Mouse (Mus musculus) thymus, postnatal 14 days (tissue): ENCODE results near the gene Zbtb7b.

Experiments
- DNase-seq: peaks from one replicate; pipeline ENCODE4 v3.0.0; 2021

Gene Zbtb7b

GRCm38 (mm10) chr3:89365486-89366414, 28.8 kb downstream of the Zbtb7b start:
- no peak for DNase-seq

DNA sequence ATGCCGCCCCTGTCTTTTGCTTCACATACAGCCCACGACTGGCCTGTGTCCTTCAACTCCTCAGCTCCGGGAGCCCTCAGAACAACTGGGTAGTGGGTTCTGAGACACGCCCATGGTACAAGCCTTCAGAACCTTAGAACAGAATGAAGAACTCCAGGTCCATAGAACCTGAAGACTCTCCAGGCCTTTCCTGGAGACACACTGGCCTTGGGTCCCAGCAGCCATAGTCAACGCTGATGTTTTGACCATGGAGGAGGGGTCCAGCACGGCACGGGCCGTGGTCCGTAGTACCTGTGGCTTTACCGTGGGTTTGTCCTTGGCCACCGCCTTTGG, 29.5 kb downstream of the Zbtb7b start, which contains the start of gene Dcst1:
TSS of gene Dcst1 (minus strand) at position 101 of the 333 bp plus-strand sequence.
- DNase-seq, result no peak

DNA sequence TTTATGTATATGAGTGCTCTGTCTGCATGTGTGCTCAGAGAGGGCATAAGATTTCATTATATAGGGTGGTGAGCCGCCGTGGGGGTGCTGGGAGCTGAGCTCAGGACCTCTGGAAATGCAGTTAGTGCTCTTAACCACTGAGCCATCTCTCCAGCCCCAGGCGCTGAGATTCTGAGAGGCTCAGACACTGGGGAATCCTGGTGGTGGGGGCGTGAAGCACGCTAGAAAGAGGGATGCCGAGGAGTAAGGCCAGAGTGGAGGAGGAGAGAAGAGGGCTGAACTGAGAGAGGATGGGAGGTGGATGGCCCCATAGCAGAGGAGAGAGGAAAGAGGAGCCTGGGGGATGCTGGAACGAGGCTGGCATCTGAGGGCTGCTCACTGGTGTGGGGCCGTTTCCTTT, 29.9 kb downstream of the Zbtb7b start:
- no peak for DNase-seq

GRCm38 (mm10) chr3:89361675-89362074, 32.9 kb downstream of the Zbtb7b start, which contains the start of gene Dcst2:
Gene Dcst2 (plus strand): TSS chr3:89361975.
- DNase-seq, result no peak

DNA sequence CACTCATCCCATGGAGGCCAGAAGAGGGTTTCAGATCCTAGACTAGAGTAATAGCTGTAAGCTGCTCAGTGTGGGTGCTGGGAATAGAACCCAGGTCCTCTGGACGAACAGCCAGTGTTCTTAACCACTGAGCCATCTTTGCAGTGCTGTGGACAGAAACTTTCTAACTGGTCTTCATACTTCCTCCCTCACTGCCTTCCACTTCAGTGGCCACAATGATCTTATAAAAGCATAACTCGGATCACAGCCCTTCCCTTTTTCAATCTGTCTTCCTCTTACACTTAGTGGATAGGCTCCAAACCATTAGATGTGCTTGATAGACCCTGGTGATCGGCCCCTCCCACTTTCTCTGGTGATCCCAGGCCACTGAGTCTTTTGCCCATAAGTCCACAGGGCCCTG, 34.3 kb downstream of the Zbtb7b start:
- DNase-seq, result no peak

DNA sequence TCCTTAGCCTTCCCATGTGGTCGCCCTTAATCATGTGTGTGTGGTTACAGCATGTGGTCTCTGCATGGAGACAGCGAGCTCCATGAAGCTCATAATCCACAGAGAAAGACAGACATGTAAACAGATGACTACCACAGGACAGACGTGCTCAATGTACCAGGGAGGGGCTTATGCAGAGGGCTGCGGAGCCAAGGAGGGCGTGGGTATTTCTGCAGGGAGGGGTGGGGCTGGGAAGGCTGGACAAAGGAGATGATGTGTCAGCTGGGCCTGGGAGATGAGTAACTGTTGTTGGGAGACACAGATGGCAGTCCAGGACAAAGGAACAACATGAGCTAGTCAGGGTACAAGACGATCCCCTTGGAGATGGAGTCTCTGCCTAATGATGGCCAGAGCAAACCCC, 34.9 kb downstream of the Zbtb7b start:
- DNase-seq, result no peak

- no peak for DNase-seq
Observed at GRCm38 (mm10) chr3:89356029-89356428, 38.5 kb downstream of the Zbtb7b start.

DNA sequence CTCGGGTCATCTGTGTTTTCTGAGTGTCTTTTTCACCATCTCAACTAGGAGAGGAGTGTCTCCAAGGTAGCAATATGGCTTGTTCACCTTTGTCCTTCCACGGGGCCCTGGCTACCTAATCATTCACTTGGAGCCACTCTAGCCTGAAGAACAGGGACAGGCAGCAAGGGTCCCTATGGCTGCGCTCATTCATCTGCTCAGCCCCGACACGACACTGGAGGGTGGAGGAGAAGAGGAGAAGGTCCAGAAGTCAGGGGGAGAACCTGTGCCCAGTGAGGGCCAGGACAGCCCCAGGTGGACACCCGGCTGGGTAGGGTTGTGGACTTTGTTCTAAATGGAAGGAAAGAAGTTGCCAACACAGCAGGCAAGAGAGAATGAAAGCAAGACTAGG, 39.1 kb downstream of the Zbtb7b start:
- DNase-seq, result no peak

DNA sequence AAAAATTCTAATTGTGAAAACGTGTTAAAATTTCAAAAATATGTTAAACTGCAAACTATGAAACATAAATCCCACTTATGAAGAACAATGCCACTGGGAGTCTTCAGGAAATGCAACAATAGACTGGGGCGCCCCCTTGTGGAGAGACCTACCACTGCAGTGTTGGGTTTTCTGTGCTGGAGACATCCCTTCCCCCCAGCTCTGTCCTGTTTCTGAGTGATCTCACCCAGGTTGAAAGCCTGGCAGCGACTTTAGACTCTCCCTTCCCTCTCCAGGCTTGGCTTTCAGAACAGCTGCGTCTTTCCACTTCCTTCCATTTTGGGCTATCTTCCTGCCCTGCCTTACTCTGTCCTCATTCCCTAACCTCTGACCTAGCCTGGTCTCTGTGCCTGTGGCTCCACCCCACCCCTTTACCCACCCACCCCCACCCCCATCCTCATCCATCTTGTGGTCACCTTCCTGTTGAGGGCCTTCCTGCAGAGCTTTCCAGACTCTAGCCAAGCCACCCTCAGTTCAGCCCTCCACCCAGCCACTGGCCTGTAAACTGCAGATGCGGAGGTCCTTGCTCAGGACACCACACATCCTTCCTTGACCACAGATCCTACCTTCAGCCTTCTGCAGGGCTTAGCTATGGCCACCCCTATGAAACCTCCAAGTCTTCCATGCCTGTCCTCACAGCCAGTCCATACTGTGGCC, 39.6 kb downstream of the Zbtb7b start:
- DNase-seq, result peak; percentile 85

GRCm38 (mm10) chr3:89351271-89351670, 43.3 kb downstream of the Zbtb7b start:
- DNase-seq, result no peak

DNA sequence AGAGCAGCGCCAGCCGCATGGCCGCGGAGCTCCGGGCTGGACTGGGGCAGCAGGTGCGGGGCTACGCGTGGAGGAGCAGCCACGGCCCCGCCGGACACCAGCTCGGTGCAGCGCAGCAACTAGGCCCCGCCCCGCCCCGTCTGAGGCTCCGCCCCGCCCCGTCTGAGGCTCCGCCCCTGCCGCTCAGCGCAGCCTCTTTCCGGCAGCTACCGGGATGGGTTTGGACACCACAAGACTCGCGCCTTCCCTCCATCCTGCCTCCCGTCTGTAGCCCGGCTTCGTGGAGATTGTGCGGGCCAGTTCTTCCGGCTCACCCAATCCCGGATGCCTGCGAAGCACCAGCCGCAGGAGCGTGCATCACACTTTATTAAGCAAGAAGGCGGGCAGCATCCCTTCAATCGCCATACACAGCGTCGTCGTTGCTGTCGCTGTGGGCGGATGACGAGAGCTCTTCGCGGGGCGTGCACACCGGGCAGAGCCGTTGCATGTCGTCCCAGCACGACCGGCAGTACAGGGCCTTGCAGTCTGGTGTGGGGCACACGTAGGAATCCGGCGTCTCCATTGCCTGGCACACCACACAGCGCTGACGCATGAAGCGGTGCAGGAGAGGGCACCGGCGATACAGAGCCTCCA, 44.6 kb downstream of the Zbtb7b start, which contains the start of gene Adam15:
TSS of gene Adam15 (minus strand) at position 128 of the 633 bp plus-strand sequence.
- DNase-seq, result peak; percentile 89

DNA sequence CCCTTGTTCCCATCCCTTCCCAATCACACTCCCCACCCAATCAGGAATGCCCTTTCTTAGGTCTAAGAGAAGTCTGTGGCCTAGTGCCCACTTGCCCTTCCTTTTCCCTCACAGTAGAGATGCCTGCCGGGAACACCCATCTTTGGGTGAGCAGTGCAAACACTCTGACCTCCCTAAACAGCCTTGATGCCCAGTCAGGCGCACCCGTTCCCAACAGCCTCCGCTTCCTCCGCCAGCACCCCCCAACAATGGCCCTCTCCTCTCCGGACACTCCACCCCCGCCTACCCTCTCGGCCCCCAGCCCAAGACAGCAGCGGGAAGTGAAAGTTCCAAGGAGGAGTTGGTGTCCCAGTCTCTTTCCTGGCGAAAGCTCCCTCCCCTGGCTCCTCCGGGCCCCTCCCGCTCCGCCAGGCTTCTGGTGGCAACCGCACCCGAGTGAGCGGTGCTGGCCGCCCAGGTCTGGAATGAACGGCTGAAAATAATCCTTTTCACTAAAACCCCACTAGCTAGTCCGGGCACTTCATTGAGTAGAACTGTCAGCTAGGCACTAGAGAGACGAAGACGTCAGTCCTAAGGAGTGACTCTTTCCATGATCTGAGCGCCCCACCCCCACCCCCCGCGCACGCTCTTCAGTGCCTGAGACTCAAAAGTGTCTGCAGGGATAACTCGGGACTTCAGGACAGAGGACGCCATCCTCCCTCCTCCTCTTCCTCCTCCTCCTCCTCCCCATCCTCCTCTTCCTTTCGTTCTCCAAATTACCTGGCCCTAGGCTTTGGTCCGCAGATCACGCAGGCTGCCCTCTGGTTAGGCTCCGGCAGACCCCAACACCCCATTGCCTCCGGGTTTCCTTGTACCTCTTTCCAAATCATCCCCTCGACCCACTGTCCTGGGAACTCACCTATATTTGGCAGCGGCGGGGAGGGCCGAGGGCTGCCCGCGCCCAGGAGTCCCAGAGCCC, 45.4 kb downstream of the Zbtb7b start:
- DNase-seq, result peak; percentile 14

GRCm38 (mm10) chr3:89347916-89348315, 46.7 kb downstream of the Zbtb7b start:
- DNase-seq, result no peak

DNA sequence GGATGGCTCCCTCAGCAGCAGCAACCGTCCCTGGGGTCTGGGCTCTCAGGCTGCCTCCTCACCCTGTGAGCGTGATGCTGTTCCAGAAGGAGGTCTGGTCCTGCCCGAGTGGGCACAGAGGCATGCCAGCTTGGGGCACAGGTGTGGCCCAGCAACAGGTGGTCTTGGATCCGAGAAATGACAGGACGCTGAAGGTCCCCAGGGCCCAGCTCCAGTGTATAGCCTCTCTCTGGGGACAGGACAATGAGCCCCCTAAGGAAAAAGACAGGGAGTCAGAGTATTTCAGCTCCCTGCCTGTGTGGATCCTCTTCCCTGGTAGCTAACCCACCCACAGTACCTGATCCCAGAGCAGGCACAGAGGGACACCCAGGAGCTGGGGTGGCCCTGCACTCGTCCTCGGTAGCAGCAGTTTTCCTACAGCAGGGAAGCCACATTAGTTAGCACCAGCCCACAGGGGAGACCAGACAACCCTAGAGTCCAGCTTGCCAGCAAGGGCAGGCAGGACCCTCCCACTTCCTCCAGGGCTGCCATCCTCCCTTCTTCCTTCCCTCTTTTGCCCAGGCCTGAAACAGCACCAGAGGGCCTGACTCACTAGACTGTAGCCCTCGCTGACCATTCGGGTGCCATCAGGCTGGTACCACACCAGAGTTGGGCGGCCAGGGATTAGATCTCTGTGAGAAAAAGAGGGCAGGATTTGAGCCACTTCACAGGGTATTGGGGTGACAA, 47.6 kb downstream of the Zbtb7b start:
- no peak for DNase-seq

DNA sequence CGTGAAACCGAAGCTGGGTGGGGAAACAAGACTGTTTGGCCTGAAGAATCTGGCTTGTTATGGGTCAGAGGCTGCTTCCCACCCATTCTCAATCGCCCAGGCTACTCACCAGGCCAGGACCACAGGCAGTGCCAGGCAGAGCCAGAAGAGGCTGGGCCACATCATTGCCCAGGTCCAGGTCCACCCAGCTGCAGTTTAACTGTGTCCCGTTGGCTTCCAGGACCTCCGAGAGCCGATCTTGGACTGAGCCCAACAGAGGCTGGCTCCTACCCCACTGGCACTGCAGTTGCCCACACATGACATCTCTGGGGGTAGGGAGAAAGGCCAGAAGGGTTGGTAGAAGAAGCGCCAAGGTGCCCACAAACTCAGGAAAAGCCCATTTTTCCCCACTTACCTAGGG, 51.3 kb downstream of the Zbtb7b start:
- DNase-seq, result no peak

- DNase-seq, result no peak
Observed at GRCm38 (mm10) chr3:89341794-89342193, 52.8 kb downstream of the Zbtb7b start.

DNA sequence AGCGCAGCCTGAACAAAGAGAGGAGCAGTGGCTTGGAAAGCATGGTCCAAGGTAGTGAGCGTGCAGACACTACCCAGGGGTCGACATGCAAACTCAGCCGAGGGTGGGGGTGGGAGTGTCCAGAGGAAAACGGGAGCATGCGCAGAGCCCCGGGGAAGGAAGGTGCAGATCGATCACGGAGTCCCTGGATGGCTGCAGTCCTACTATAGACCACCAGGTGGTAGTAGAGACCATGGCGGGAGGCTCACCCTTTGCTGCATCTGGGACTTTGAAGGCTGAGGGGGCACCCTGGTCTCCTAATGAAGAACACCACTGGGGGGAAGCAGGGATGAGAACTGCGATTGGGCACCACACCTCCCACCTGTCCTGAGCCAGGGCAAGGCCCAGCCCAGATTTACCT, 54.1 kb downstream of the Zbtb7b start:
- DNase-seq, result peak; percentile 80

GRCm38 (mm10) chr3:89339416-89339815, 55.2 kb downstream of the Zbtb7b start:
- DNase-seq, result peak; percentile 71

DNA sequence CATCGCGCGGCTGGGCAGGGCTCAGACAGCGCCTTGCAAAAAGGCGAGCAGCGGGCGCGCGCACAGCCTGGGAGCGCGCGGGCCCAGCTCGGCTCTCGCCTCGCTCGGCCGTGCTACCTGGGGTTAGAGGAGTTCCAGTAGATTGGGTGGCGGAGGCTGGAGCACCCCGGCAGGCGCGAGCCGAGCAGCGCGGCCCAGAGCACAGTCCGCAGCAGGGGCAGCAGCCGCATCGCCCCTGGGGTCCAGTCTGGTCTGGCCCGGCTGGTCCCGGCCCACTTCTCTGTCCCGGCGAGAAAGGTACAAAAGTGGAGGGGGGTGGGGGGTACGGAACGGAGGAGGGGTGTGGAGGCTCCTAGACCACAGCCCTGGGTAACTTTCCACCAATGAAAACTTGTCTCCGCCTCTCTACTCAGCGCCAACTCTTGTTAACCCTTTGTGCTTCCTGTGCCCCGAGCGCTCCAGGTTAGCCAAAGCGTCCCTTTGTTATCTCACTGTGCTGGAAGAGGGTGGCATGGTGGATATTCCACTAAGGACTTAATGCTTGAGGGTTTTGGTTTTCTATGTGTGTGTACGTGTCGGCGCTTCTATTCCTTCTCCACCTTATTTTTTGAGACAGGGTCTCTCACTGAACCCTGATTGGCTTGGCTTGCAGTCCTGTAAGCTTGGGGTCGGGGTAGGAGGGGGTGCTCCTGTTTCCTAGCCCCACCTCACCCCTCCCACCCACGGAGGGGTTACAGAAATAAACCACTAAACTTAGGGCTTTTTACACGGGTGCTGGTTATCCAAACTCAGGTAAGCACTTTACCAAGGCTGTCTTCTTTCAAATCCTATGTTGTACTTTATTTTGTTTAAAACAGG, 56.6 kb downstream of the Zbtb7b start, which contains the start of gene Efna4:
TSS of gene Efna4 (minus strand) at position 308 of the 858 bp plus-strand sequence.
- peak; percentile 71 for DNase-seq

DNA sequence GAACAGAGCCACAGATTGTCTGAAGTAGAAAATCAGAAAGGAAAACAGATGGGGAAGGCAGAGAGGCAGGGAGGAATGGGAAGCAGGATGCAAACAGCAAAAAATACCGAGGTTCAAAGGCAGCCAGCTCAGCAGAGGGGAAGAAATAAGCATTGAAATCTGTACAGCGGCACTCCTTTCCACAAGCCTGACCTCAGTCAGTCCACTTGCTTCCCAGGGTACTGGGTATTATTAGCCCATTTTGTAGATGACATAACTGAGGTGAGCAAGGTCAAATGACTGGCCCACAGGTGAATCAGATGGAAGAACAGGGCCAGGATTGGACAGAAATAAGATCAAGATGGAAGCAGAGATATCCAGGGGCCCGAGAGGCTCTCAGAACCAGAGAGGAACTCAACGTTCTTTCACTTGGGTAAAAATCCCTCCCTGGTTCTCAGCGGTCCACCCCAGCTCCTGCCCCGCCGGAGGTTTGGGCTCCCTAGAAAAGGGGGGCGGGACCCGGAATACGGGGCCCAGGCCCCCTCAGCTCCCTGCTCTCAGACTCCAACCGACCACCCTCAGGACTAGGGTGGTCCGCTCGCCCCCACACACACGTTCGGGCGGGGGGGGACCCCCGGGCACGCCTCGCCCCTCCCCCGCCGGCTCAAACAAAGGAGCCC, 57.4 kb downstream of the Zbtb7b start:
- DNase-seq, result no peak
